Mouse (Mus musculus): ENCODE data around the gene Pcdh15. TPM values are rescaled to one million over a fixed set of nuclear protein-coding genes. Genes with fewer than 3 reads are reported as not detected.

Pcdh15 gene
- total RNA-seq, 1 experiment from 2014 or later = not detected

DNA sequence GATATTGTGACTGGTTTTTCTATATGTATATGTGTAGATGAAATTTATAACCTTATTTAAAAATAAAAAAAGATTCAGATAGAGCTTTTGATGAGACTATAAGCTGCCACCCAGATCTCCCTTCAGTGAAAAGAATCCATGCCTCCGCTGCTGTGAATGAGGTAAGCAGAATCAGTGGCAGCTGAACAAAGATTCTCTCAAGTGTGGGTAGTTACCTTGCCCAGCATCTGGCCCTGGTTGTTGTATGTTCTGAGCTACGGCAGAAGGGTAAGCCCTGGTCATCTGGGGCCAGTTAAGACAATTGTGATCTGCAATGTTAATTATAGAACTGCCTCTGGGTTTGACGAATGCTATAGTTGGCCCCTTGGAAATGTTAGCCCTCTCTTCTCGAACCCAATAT lies 1316.2 kb downstream of the Pcdh15 start:
- ATAC-seq (replicated peaks; ENCODE audit: low read depth, poor library complexity, severe bottlenecking) = no peak

DNA sequence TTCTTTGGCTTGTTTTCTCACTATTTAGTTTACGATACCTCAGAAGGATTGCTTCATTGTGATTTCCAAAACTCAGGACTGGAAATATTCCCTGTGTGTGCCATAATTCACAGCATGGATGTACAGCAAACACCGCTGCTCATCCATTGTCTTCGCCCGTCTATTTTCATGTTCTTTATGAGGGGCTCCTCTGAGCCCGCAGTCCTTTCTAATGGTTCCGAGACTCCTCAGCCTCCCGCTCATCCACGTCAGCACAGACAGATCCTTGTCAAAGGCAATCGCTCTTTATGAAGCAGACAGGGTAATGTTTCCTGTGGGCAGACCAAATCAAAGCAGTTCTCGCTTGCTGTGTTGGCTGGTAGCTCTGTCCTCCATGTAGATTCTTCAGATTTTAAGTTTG lies 1316.8 kb downstream of the Pcdh15 start:
- ATAC-seq (replicated peaks; ENCODE audit: low read depth, poor library complexity, severe bottlenecking) = no peak

DNA sequence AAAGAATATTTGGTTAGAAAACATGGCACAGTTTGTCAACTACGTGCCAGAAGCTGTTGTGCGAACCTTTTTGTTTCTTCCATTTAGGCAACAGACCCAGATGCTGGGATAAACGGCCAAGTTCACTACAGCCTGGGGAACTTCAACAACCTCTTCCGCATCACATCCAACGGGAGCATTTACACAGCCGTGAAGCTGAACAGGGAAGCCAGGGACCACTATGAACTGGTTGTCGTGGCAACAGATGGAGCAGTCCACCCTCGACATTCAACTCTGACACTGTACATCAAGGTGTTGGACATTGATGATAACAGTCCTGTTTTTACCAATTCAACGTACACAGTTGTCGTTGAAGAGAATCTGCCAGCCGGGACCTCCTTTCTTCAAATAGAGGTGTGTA lies 1350.9 kb downstream of the Pcdh15 start:
- ATAC-seq (replicated peaks; ENCODE audit: low read depth, poor library complexity, severe bottlenecking) = no peak

DNA sequence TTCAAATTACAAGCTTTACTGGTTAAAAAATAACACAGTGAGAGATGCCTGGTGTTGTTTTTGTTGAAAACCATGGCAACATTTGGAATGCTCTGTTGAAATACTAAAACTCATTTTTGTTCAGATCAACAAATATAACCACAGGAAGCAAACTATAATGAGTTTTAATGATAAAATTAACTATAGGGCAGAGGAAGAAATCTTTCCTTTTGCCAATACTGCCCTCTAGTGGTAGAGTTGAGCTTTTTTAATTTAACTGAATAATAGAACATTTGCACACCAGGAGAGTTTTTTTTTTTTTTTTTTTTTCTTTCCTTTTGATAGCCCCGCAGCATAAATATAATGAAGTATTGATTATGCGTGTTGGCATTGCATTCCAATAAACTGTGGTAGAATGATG lies 1364.8 kb downstream of the Pcdh15 start:
- 0 out of 2 replicates have a peak, but pooled peaks have one; percentile 54 for ATAC-seq (replicated peaks; ENCODE audit: low read depth, poor library complexity, severe bottlenecking)

DNA sequence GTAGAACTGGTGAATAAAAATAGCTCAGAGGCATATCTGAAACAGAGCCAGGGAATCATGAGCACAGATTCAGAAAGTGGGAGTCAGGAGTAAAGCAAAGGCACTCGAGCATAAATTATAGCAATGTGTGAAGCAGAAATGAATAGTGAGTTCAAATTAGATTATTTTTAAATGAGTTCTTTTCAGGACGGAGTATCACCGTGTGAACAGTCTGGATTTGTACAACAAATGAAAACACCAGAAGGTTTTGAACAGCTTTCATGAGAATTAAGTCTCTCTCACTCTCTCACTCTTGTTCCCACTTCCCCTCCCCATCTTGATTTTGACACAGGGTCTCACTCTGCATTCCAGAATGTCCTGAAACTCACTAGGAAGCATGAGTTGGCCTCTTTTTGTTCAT lies 1381.6 kb downstream of the Pcdh15 start:
- ATAC-seq (replicated peaks; ENCODE audit: low read depth, poor library complexity, severe bottlenecking) = no peak

DNA sequence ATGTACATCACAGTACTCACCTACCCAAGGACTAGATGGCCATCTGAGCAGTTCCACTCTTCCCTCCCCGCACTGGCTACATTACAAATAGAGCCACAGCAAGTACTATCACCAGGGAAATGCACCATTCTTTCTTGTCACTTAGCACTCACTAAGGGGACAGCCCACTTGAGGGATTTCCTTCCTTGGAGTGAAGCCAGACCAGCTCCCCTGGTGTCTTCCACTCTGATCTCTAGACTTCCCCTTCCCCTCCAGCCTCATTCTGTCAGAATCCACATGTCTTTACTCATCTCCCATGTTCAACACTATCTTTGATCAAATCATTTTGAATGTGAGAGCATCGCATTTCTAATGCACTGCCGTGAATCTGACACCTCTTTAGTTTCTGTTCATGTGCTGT lies 1413.2 kb downstream of the Pcdh15 start:
- ATAC-seq (replicated peaks; ENCODE audit: low read depth, poor library complexity, severe bottlenecking) = no peak

DNA sequence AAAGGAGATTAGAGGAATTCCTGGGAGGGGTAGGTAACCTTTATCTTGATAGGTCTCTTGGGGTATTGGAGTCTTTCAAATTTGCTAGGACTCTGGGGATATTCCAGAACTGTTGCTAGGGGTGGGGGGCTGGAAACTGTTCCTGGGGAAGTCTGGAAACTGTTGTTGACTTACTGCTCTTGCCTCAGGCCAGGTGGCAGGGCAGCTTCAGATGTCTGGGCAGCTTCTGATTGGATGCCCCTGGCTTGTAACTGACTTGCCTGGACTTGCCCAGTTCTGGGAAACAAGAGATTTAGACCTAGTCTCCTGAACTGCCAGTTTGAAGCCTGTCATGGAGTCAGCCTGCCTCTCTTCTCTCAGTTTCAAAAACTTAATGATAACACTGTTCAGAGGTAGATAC lies 1414.6 kb downstream of the Pcdh15 start:
- no peak for ATAC-seq (replicated peaks; ENCODE audit: low read depth, poor library complexity, severe bottlenecking)

DNA sequence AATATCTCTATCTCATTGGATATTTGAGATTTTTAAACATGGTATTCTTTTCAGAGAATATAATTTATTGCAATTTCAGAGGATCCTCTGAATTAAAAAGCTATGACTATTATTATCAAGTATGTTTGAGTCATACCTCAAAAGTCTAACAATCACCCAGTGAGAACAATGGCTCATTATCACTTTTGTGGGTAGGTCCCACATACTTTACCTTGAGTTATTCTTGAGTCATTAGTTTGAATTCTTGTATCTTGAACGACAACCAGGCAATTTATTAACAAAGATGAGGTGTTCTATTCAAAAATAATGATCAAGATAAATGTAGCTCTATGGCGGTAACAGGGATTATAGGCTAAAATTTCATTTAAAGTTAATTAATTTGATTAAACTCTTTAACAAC lies 1439.2 kb downstream of the Pcdh15 start:
- no peak for ATAC-seq (replicated peaks; ENCODE audit: low read depth, poor library complexity, severe bottlenecking)

DNA sequence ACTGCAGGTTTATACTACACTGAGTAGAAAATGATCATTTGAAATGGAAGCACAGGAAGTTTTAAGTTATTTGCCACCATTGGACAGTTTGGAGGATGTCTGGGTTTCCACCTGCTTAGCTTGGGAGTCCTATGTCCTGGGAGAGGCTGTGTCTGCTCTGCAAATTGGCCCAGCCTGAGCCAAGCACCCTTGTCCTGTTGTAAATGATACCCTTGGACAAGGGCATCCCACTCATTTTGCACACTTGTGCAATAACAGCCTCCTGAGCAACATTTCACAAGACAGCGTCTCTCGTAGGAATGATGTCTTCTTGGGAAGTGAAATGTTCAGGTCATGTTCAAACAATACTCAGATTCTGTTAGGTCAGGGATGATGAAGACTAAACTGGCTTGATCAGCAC lies 1456.2 kb downstream of the Pcdh15 start:
- no peak for ATAC-seq (replicated peaks; ENCODE audit: low read depth, poor library complexity, severe bottlenecking)

DNA sequence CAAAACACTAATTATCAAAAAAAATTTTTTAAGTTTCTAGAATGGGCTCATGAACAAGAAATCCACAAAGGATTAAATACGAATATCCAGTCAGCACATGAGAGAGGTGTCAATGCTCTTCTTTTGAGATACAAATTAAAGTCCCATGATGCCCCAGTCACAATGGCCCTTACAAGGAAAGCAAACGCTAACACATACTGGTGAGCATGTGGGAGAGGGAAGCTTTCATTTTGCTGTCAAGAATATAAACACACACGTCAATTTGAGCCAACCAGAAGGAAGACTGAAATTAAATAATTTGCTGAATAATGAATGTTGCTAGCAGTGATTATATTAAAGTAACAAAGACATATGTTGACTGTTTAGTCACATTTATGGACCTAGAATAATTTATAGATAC lies 1470.5 kb downstream of the Pcdh15 start:
- no peak for ATAC-seq (replicated peaks; ENCODE audit: low read depth, poor library complexity, severe bottlenecking)

DNA sequence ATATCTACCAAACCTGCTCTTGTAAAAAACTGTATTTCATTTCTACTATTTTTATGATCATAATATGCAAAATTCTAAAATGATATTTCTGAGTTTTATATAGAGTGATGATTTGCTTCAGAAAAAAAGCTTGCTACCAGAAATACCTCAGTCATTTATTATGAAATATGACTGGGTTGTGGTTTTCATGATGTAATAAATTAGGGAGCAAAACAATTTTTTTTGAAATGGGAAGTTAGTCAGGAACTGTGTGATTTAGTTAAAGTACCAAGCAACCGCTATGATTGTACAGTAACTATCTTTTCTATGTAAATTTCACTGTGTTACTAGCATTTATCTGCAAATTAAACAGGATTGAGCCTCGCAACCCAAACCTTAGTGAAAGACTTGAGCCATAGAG lies 1480.8 kb downstream of the Pcdh15 start:
- ATAC-seq (replicated peaks; ENCODE audit: low read depth, poor library complexity, severe bottlenecking) = no peak

DNA sequence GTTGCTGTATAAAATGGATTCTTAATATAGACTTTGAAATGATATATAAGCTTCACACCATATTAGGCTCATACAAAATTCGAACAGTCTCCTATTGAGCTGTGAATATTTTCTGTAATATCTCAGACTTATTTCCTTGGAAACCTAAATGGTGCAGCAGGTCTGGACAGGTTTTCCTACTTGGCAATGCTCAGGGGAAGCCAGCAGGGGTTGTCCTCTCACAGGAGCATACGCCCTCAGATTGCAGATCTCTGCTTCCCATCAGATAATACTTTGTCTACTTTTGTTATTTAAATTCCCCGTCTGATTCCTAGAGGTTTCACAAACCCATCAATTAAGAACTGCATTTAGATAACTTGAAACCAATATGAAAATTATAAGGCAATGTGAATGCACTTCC lies 1492.7 kb downstream of the Pcdh15 start:
- no peak for ATAC-seq (replicated peaks; ENCODE audit: low read depth, poor library complexity, severe bottlenecking)

DNA sequence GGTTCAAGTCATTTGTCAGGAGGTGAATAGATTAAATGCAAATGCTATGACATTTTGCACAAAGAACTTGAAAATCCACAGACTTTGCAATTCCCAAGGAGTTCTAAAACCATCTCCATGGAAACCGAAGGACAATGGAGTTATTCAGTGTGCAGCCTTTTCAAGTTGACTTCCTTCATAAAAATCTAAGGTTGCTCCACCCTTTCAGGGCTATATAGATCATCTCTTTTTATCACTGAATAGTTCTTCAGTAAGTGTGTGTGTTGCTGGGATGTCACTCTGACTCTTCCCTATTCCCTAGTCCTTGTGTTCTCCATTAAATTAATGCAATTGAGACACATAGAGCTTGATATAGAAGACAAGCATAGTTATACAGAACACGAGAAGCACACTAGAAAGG lies 1508.5 kb downstream of the Pcdh15 start:
- ATAC-seq (replicated peaks; ENCODE audit: low read depth, poor library complexity, severe bottlenecking) = no peak

DNA sequence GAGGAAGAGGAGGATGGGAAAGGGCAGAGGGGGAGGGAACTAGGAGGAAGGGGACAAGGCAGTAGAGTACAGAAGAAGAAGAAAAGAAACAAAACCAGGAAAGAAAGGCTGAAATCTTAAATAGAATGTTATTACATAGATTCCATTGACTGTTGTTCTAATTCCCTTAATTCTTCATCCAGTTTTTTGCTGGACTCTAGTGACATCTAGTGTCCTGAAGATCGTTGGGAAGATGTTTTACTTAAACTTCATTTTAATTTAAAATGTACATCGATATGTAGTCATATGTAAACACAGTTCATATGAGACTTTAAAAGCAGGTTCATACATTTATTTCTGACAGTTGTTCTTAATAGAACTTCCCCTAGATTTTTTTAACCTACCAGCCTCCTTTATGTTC lies 1522.7 kb downstream of the Pcdh15 start:
- no peak for ATAC-seq (replicated peaks; ENCODE audit: low read depth, poor library complexity, severe bottlenecking)

DNA sequence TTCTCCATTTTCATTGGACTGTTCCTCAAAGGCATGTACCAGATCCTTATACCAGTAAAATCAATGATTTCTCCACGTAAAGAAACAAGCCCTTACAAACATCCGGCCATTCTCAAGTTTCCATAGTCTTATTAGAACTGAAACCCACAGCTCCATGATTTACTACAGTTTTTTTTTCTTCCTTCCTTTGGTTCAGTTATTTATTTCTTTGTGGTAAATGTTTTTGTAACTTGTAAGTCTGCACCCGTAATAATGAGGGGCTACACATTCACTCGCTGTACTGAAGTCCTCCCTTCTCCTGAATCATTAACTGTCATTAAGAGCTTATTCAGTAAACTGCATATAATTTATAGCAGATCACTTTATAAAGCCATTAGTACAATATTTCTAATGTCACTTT lies 1526.6 kb downstream of the Pcdh15 start:
- no peak for ATAC-seq (replicated peaks; ENCODE audit: low read depth, poor library complexity, severe bottlenecking)

DNA sequence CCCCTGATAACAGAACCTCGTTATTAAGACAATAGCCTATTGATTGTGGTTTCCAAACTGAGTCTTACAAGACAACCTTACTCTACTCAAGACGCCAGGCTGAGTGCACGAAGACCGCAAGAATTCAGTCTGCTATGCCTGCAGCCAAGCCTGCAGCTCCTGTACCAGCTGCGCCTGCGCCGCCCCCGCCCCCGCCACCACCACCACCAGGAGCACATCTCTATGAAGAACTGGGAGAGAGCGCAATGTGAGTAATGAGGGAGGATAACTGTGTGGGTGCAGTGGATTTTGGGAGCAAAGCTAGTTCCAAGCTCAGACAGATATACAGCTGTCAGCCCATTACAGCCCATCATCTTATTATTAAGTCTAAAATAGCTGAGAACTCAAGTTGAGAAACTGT lies 1527.5 kb downstream of the Pcdh15 start:
- no peak for ATAC-seq (replicated peaks; ENCODE audit: low read depth, poor library complexity, severe bottlenecking)

DNA sequence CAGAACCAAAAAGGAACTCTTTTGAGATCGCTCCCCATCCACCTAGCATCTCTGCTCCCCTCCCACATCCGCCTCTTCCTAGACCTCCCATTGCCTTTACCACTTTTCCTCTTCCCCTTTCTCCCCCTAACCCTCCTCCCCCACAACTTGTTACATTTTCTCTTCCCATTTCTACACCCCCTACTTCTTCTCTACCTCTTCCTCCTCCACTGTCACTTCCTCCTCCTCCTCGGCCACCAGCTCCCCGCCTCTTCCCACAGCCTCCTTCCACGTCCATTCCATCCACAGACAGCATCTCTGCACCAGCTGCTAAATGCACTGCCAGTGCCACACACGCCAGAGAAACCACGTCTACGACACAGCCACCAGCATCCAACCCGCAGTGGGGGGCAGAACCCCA lies 1532.2 kb downstream of the Pcdh15 start:
- peak; percentile 87 for ATAC-seq (replicated peaks; ENCODE audit: low read depth, poor library complexity, severe bottlenecking)

DNA sequence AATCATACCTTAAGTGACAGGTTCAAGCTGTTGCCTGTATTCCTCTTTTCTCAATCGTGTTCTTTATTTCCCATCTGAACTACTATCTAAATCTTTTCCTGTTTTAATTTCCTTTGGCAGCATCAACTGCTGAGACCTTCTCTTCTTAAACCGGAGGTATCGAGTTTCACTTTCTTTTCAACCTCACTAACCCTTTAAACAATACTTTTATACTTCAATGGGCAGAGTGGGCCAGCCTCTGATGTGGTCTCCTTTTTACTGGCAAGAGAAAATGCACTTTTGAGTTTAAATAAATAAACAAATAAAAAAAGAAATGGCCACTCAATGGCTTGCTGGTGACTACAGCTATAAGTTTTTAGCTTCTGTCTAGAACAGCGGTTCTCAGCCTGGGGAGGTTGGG lies 1537.9 kb downstream of the Pcdh15 start:
- ATAC-seq (replicated peaks; ENCODE audit: low read depth, poor library complexity, severe bottlenecking) = no peak

DNA sequence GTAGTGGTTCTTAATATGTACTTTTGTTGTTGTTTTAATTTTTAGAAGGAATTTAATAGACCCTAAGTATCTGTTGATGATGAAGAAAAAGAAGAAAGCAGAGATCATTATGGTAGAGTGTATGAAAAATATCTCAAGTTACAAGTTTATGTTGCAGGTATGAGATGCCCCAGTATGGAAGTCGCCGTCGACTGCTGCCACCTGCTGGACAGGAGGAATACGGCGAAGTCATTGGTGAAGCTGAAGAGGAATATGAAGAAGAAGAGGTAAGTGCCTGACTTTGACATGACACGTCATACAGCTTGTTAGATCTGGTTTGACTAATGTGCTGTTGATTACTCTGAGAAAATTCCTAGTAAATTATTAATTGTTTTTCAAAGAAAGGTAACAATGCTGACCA lies 1543.0 kb downstream of the Pcdh15 start:
- ATAC-seq (replicated peaks; ENCODE audit: low read depth, poor library complexity, severe bottlenecking) = peak; percentile 62; the same call in 1 of the 2 replicates

DNA sequence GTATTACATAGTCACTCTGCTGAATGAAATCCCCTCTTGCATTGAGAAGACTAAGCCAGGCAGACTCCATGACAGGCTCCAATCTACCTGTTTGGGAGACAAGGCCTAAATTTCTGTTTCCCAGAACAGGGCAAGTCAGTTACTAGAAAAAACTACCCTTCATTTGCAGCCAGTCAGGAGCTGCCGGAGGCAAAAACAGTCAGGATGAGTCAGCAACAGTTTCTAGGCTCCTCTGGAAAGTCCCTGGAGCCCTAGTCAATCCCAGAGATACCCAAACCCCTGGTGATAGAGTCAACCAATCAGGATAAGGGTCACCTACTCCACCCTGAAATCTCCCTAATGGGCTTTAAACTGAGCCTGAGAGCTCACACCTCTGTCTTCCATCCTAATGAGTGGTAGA lies 1564.0 kb downstream of the Pcdh15 start:
- ATAC-seq (replicated peaks; ENCODE audit: low read depth, poor library complexity, severe bottlenecking) = no peak

DNA sequence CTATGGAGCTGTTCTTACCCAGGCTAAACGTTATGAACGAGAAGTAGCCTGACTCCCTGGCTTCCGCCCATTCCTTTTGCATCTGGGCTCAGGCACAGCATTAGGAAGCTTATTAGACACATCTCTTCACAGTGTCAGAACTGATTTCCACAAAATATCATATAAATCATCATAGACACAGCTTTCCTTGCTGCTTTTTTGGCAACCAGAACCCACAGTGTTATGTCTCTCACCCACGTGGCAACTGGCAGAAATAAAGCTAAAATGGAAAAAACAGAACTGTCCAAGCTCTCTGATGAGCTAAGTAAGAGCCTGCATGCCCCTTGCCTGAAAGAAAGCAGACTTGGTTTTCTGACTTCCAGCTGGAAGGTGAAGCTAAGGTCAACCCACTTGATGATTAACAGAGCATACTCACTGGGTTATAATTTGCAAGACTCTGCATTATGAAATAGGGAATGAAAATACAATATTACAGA lies 1580.9 kb downstream of the Pcdh15 start:
- no peak for ATAC-seq (replicated peaks; ENCODE audit: low read depth, poor library complexity, severe bottlenecking)

DNA sequence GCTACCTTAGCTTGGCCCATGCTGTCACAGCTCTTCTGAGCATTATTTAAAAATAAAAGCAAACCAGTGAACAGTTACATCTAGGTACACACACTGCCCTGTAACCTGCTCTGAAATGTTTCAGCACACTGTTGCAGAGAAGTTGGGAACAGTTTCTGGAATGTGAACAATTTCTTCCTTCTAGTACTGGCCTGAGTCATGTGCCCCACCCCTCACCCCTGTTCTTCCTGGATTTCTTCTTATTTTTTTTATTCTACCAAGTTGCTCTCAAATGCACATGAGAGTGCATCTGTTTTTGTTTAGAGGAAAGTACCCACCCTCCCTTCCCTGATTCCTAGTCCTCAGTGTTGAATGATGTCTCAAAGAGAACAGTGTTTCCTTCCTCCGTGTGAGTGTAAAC lies 1581.4 kb downstream of the Pcdh15 start:
- ATAC-seq (replicated peaks; ENCODE audit: low read depth, poor library complexity, severe bottlenecking) = no peak

Data from common myeloid progenitor, adult 5-6 weeks (primary cell).